Mouse (Mus musculus) MEL (cell line): ENCODE measurements at regions not wholly inside any gene's neighbourhood (a gene's known extent, or its start where the extent isn't known, plus 50 kb on each side); places are given as distances from the start of the nearest gene placed in this dataset.

Source experiments
- CHD1 ChIP-seq: IDR thresholded peaks from 2 replicates; pipeline ENCODE4 v1.6.1; 2012; ENCODE audit warnings: low read depth, mild to moderate bottlenecking, inconsistent platforms, low read length, improper control_type of control experiment
- CTCF ChIP-seq, 3 experiments: IDR thresholded peaks in 2 of 3; conservative IDR thresholded peaks in 1 of 3; 2 replicates each; pipeline ENCODE4 v1.5.1; 2011 to 2012; ENCODE audit warnings: low read length in 3 of 3, low read depth in 2 of 3, mild to moderate bottlenecking in 2 of 3, improper control_type of control experiment in 1 of 3, inconsistent platforms in 1 of 3, mixed read lengths in 1 of 3, moderate library complexity in 1 of 3; ENCODE audit not compliant: control insufficient read depth in 1 of 3, insufficient read depth in 1 of 3, poor library complexity in 1 of 3, severe bottlenecking in 1 of 3
- E2F4 ChIP-seq: IDR thresholded peaks from 2 replicates; pipeline ENCODE4 v1.6.1; 2011; ENCODE audit warnings: low read depth, low read length, improper control_type of control experiment, borderline replicate concordance
- EP300 ChIP-seq, 2 experiments: IDR thresholded peaks; 2 replicates each; pipeline ENCODE4 v1.6.1; 2011; ENCODE audit warnings: improper control_type of control experiment in 2 of 2, low read length in 2 of 2, low read depth in 1 of 2, mild to moderate bottlenecking in 1 of 2
- MYB ChIP-seq: IDR thresholded peaks from 2 replicates; pipeline ENCODE4 v1.6.1; 2011; ENCODE audit warnings: mild to moderate bottlenecking, low read depth, low read length, improper control_type of control experiment
- POLR2A ChIP-seq, 2 experiments: IDR thresholded peaks; 2 replicates each; pipeline ENCODE4 v1.6.1; 2011 to 2012; ENCODE audit warnings: low read length in 2 of 2, mild to moderate bottlenecking in 2 of 2, control low read depth in 1 of 2, improper control_type of control experiment in 1 of 2, low read depth in 1 of 2, moderate library complexity in 1 of 2; ENCODE audit not compliant: control insufficient read depth in 1 of 2, insufficient read depth in 1 of 2, poor library complexity in 1 of 2
- POLR2AphosphoS5 ChIP-seq: IDR thresholded peaks from 2 replicates; pipeline ENCODE4 v1.6.1; 2012; ENCODE audit warnings: low read depth, borderline replicate concordance, mild to moderate bottlenecking, inconsistent platforms, low read length, moderate library complexity, mixed read lengths
- TAL1 ChIP-seq: IDR thresholded peaks from 2 replicates; pipeline ENCODE4 v1.6.1; 2012; ENCODE audit warnings: mild to moderate bottlenecking, inconsistent platforms, low read length, moderate library complexity, mixed read lengths
- TBP ChIP-seq: IDR thresholded peaks from 2 replicates; pipeline ENCODE4 v1.8.0; 2011; ENCODE audit warnings: low read depth, low read length, improper control_type of control experiment
- ZMIZ1 ChIP-seq: IDR thresholded peaks from 2 replicates; pipeline ENCODE4 v1.6.1; 2012; ENCODE audit warnings: low read depth, mild to moderate bottlenecking, inconsistent platforms, low read length, improper control_type of control experiment, moderate library complexity
- ZNF384 ChIP-seq: IDR thresholded peaks from 2 replicates; pipeline ENCODE4 v1.6.1; 2012; ENCODE audit warnings: low read depth, mild to moderate bottlenecking, inconsistent platforms, low read length, improper control_type of control experiment

GRCm38 (mm10) chr12:112277511-112277910 lies 131.5 kb downstream of the Kif26a start:
- TF ChIP-seq EP300 (IDR thresholded peaks at IDR 0.05; ENCODE audit: low read depth in 1 of 2, low read length in 2 of 2) (no peak), POLR2A (IDR thresholded peaks at IDR 0.05; ENCODE audit: control insufficient read depth in 1 of 2, insufficient read depth in 1 of 2, low read depth in 1 of 2, low read length in 2 of 2, poor library complexity in 1 of 2) (no peak), TAL1 (no peak), CTCF (IDR thresholded peaks at IDR 0.05 in 2 of 3, conservative IDR thresholded peaks at IDR 0.05 in 1 of 3; ENCODE audit: control insufficient read depth in 1 of 3, insufficient read depth in 1 of 3, low read depth in 2 of 3, low read length in 3 of 3, poor library complexity in 1 of 3, severe bottlenecking in 1 of 3) (no peak), E2F4 (no peak), POLR2AphosphoS5 (no peak), ZNF384 (no peak), MYB (no peak), TBP (no peak), CHD1 (no peak), ZMIZ1 (no peak)
